Mouse (Mus musculus) liver, embryonic 11.5 days (tissue): ENCODE measurements around the gene Acsl4. TPM values are rescaled to one million over a fixed set of nuclear protein-coding genes. Genes with fewer than 3 reads are reported as not detected.
A peak's percentile ranks its signal among the peaks of the same experiment; 100 is the strongest.

Experiments
- ATAC-seq: fragments of 200-750 bp; cut with Nextera tagmentation; replicated peaks from 2 replicates; pipeline ENCODE4 v1.8.0; 2017; ENCODE audit warnings: moderate number of reproducible peaks, mild to moderate bottlenecking, moderate TSS enrichment, moderate library complexity; ENCODE audit not compliant: low FRiP score
- DNase-seq: peaks from one replicate; pipeline ENCODE4 v3.0.0-alpha.2; 2017; ENCODE audit warnings: low spot score
- H3K27ac ChIP-seq: fragments of 300-500 bp; sonication (generic); 2 replicates; pipeline ENCODE4 v1.5.1; 2014; ENCODE audit warnings: mild to moderate bottlenecking, low read depth, low read length, control low read depth
- H3K27me3 ChIP-seq: fragments of 300-500 bp; sonication (generic); replicated peaks from 2 replicates; pipeline ENCODE4 v1.6.1; 2014; ENCODE audit warnings: low read length, mixed read lengths; ENCODE audit not compliant: control insufficient read depth, insufficient read depth
- H3K36me3 ChIP-seq: fragments of 300-500 bp; sonication (generic); 2 replicates; pipeline ENCODE4 v1.6.1; 2014; ENCODE audit warnings: mild to moderate bottlenecking, low read length, moderate library complexity, mixed read lengths; ENCODE audit not compliant: control insufficient read depth, insufficient read depth
- H3K4me1 ChIP-seq: fragments of 300-500 bp; sonication (generic); replicated peaks from 2 replicates; pipeline ENCODE4 v1.6.1; 2014; ENCODE audit warnings: low read length, mixed read lengths; ENCODE audit not compliant: control insufficient read depth, insufficient read depth
- H3K4me2 ChIP-seq: fragments of 300-500 bp; sonication (generic); 2 replicates; pipeline ENCODE4 v1.6.1; 2014; ENCODE audit warnings: mild to moderate bottlenecking, control low read depth, moderate library complexity
- H3K4me3 ChIP-seq: fragments of 300-500 bp; sonication (generic); 2 replicates; pipeline ENCODE4 v1.5.1; 2014; ENCODE audit warnings: low read depth, low read length, control low read depth
- H3K9ac ChIP-seq: fragments of 300-500 bp; sonication (generic); 2 replicates; pipeline ENCODE4 v1.6.1; 2014; ENCODE audit warnings: low read depth, low read length, control low read depth
- H3K9me3 ChIP-seq: fragments of 300-500 bp; sonication (generic); 2 replicates; pipeline ENCODE4 v1.6.1; 2016; ENCODE audit warnings: low read length, inconsistent platforms, mixed read lengths; ENCODE audit not compliant: control insufficient read depth
- WGBS: fragments of 180-500 bp; shearing (Covaris S2); extraction: QIAGEN DNeasy Blood & Tissue Kit; methylation state at CpG from one replicate; pipeline ENCODE4 v1.1.7; 2014; 5-methylcytosine and 5-hydroxymethylcytosine counted together
- polyA plus RNA-seq: library from polyadenylated mRNA; unstranded; fragments of >200 nt; fragmentation: Nextera tagmentation; extraction: Ambion mirVana; gene quantifications from 2 replicates; pipeline ENCODE4 v1.2.1, GENCODE M21; 2014

Acsl4 gene
- polyA plus RNA-seq, 1 experiment from 2014 or later: 19.8 TPM

GRCm38 (mm10) chrX:142398621-142399020 lies 8.3 kb upstream of the Acsl4 start:
- H3K9me3 ChIP-seq: no peaks in the 10 kb centered on the region
- no peak for DNase-seq
- no peak overlapping the region for H3K9ac ChIP-seq
- H3K27ac ChIP-seq: no peak overlapping the region
- H3K4me3 ChIP-seq: no peak overlapping the region
- H3K4me1 ChIP-seq: no peaks in the 10 kb centered on the region
- ATAC-seq: no peak
- 56% methylated on average over 2 of the region's 2 CpGs for WGBS
- no peak overlapping the region for H3K4me2 ChIP-seq
- H3K36me3 ChIP-seq: no peaks in the 10 kb centered on the region
- H3K27me3 ChIP-seq: 0 out of 2 replicates have a peak, but pooled peaks cover 2% of the 10 kb centered on the region

- Histone ChIP-seq H3K27ac (peak overlapping the region; percentile 52; the same call in 1 of the 2 replicates), H3K9ac (peak overlapping the region; percentile 67), H3K4me1 (no peaks in the 10 kb centered on the region), H3K4me2 (peak overlapping the region; percentile 62), H3K9me3 (no peaks in the 10 kb centered on the region), H3K36me3 (no peaks in the 10 kb centered on the region), H3K27me3 (peaks cover 11% of the 10 kb centered on the region), H3K4me3 (peak overlapping the region; percentile 71)
- DNase-seq (no peak), ATAC-seq (peak; percentile 38)
- 26% methylated on average over 7 of the region's 7 CpGs for WGBS
Observed at GRCm38 (mm10) chrX:142390909-142391265, 552 bp upstream of the Acsl4 start.

GRCm38 (mm10) chrX:142389581-142390159 lies 665 bp downstream of the Acsl4 start:
- Histone ChIP-seq H3K9ac (peak overlapping the region; percentile 82), H3K4me3 (peak overlapping the region; percentile 71), H3K4me2 (peak overlapping the region; percentile 66), H3K4me1 (no peaks in the 10 kb centered on the region), H3K27me3 (peaks cover 11% of the 10 kb centered on the region), H3K9me3 (no peaks in the 10 kb centered on the region), H3K36me3 (no peaks in the 10 kb centered on the region), H3K27ac (peak overlapping the region; percentile 78)
- 11% methylated on average over 22 of the region's 22 CpGs for WGBS
- DNase-seq (peak; percentile 50), ATAC-seq (peak; percentile 24)

DNA sequence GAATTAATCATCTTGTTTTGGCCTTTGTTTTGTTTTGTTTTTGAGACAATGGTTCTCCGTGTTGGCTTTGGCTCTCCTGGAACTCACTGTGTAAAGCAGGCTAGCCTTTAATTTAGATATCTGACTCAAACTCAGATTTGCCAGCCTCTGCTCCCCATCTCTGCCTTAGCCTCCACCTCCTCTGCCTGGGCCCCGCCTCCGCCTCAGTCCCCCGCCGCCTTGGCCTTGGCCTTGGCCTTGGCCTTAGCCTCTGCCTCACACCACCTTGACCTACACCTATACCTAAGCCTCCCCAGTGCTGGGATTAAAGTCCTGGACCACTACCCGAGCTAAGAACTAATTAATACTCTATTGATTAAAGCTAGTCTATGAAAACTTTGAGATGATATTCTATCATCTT lies 2.2 kb downstream of the Acsl4 start:
- 81% methylated on average over 6 of the region's 6 CpGs for WGBS
- no peak overlapping the region for H3K27ac ChIP-seq
- DNase-seq (no peak), ATAC-seq (no peak)
- no peaks in the 10 kb centered on the region for H3K4me1 ChIP-seq
- no peaks in the 10 kb centered on the region for H3K36me3 ChIP-seq
- H3K4me3 ChIP-seq: no peak overlapping the region
- peaks cover 11% of the 10 kb centered on the region for H3K27me3 ChIP-seq
- H3K9me3 ChIP-seq: no peaks in the 10 kb centered on the region
- no peak overlapping the region; the same call in 1 of the 2 replicates for H3K4me2 ChIP-seq
- no peak overlapping the region for H3K9ac ChIP-seq

- H3K27me3 ChIP-seq: peaks cover 11% of the 10 kb centered on the region
- WGBS: 79% methylated on average over 1 of the region's 1 CpGs
- no peak overlapping the region for H3K27ac ChIP-seq
Observed at GRCm38 (mm10) chrX:142387634-142388033, 2.7 kb downstream of the Acsl4 start.

DNA sequence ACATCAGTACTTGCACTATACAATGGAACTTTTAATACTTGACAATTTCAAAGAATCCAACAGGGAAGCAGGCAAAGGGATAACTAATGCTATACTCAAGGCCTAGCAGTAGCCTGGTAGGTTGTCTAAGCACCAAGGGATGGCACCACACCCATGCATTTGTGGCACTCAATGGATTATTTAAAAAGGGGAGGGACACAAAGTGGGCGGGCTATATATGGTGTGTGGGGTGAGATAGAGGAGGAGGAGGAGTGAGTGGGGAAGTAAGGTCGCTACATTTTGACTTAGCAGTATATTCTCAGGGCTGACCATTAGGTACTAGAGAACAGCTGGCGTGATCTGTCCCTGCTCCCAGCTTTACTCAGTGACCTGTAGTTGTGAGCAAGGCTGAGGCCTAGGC lies 5.4 kb downstream of the Acsl4 start:
- Histone ChIP-seq H3K4me2 (peak overlapping the region; percentile 9; the same call in 1 of the 2 replicates), H3K9ac (no peak overlapping the region), H3K4me3 (no peak overlapping the region), H3K9me3 (no peaks in the 10 kb centered on the region), H3K27me3 (peaks cover 3% of the 10 kb centered on the region), H3K4me1 (no peaks in the 10 kb centered on the region), H3K36me3 (no peaks in the 10 kb centered on the region), H3K27ac (0 out of 2 replicates have a peak overlapping the region, but pooled peaks have one; percentile 13)
- ATAC-seq (peak; percentile 90), DNase-seq (no peak)
- 43% methylated on average over 3 of the region's 3 CpGs for WGBS

More at GRCm38 (mm10) chrX:142387634-142388033, 2.7 kb downstream of the Acsl4 start:
- Histone ChIP-seq H3K9ac (no peak overlapping the region), H3K4me2 (no peak overlapping the region), H3K36me3 (no peaks in the 10 kb centered on the region), H3K9me3 (no peaks in the 10 kb centered on the region), H3K4me3 (no peak overlapping the region), H3K4me1 (no peaks in the 10 kb centered on the region)
- no peak for ATAC-seq
- no peak for DNase-seq

DNA sequence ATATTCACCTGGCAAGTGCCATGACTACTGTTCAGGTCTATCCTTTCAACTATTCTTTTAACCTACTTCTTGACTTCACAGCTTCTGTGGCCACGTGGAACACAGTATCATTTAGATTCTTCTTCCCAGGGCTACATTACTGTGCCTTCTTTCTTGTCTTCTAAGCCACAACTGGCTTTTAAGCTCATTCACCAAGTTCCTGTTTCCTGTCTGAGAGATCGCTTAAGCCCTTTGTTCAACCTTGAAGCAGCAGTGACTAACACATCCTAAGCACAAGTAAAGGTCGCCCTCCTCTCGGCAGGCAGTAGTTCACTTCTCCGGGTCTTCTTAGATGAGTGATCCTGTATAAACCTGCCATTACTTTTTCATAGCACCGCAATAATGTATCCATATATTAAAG lies 10.4 kb downstream of the Acsl4 start:
- 62% methylated on average over 6 of the region's 6 CpGs for WGBS
- Histone ChIP-seq H3K9ac (no peak overlapping the region), H3K4me1 (no peaks in the 10 kb centered on the region), H3K9me3 (no peaks in the 10 kb centered on the region), H3K27ac (no peak overlapping the region), H3K36me3 (no peaks in the 10 kb centered on the region), H3K27me3 (no peaks in the 10 kb centered on the region), H3K4me3 (no peak overlapping the region), H3K4me2 (no peak overlapping the region)
- DNase-seq (no peak), ATAC-seq (no peak)

- ATAC-seq (no peak), DNase-seq (no peak)
- Histone ChIP-seq H3K4me2 (no peak overlapping the region), H3K4me1 (no peaks in the 10 kb centered on the region), H3K4me3 (no peak overlapping the region), H3K9me3 (no peaks in the 10 kb centered on the region), H3K9ac (no peak overlapping the region), H3K36me3 (no peaks in the 10 kb centered on the region), H3K27me3 (no peaks in the 10 kb centered on the region), H3K27ac (no peak overlapping the region)
- 91% methylated on average over 6 of the region's 6 CpGs for WGBS
Observed at GRCm38 (mm10) chrX:142378048-142378447, 12.3 kb downstream of the Acsl4 start.

DNA sequence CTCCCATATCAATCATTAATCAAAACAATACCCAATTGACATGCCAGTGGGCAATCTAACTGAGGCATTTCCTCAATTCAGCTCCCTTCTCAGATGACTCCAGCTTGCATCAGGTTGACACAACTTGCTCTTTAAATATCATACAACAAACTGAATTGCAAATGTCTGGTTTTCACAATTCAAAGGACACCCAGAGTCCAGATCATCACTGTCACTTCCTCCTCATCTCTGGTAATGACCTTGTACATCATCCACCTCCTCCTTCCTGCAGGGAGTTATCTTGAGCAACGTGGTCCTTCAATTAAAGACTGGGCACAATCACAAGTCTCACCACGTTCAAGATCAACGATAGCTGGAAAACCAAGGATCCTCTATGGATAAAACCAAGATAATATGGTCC lies 13.0 kb downstream of the Acsl4 start:
- H3K4me3 ChIP-seq: no peak overlapping the region
- DNase-seq (no peak), ATAC-seq (no peak)
- no peaks in the 10 kb centered on the region for H3K9me3 ChIP-seq
- H3K27me3 ChIP-seq: no peaks in the 10 kb centered on the region
- no peak overlapping the region for H3K9ac ChIP-seq
- no peak overlapping the region for H3K4me2 ChIP-seq
- no peak overlapping the region for H3K27ac ChIP-seq
- no peaks in the 10 kb centered on the region for H3K4me1 ChIP-seq
- 64% methylated on average over 3 of the region's 3 CpGs for WGBS
- H3K36me3 ChIP-seq: no peaks in the 10 kb centered on the region
